Mouse (Mus musculus): Measurements from ENCODE around the gene Gck.

Gene Gck

GRCm38 (mm10) chr11:5949586-5950352 lies at the start of gene Gck:
Gene Gck (minus strand): TSS chr11:5950081.
- in situ Hi-C loops (cut with MboI, MseI), result no loop called here

GRCm38 (mm10) chr11:5998472-5998871 lies 48.6 kb upstream of the Gck start:
- in situ Hi-C loops (cut with MboI, MseI), result loop anchor here (5.0 kb wide), 1 partner anchor 194 kb away; no protein-coding TSS in a partner anchor

- in situ Hi-C loops (cut with MboI, MseI), result loop anchor here (5.0 kb wide), 1 partner anchor 196 kb away; no protein-coding TSS in a partner anchor
Measured at GRCm38 (mm10) chr11:5995989-5996388, 46.1 kb upstream of the Gck start.

GRCm38 (mm10) chr11:5994880-5995279 lies 45.0 kb upstream of the Gck start:
- in situ Hi-C loops (cut with MboI, MseI), result loop anchor here (5.0 kb wide), 2 partner anchors 32 to 197 kb away; no protein-coding TSS in a partner anchor

GRCm38 (mm10) chr11:5994212-5994611 lies 44.3 kb upstream of the Gck start:
- in situ Hi-C loops (cut with MboI, MseI), result loop anchor here (5.0 kb wide), 1 partner anchor 33 kb away; no protein-coding TSS in a partner anchor

- in situ Hi-C loops (cut with MboI, MseI), result loop anchor here (5.0 kb wide), 1 partner anchor 36 kb away; no protein-coding TSS in a partner anchor
Measured at GRCm38 (mm10) chr11:5990910-5991309, 41.0 kb upstream of the Gck start.

- in situ Hi-C loops (cut with MboI, MseI), result loop anchor here (5.0 kb wide), 1 partner anchor 37 kb away; no protein-coding TSS in a partner anchor
Measured at GRCm38 (mm10) chr11:5989954-5990593, 40.2 kb upstream of the Gck start.

GRCm38 (mm10) chr11:5988126-5988525 lies 38.2 kb upstream of the Gck start:
- in situ Hi-C loops (cut with MboI, MseI), result no loop called here

GRCm38 (mm10) chr11:5983629-5984028 lies 33.7 kb upstream of the Gck start:
- in situ Hi-C loops (cut with MboI, MseI), result no loop called here

GRCm38 (mm10) chr11:5981323-5981722 lies 31.4 kb upstream of the Gck start:
- in situ Hi-C loops (cut with MboI, MseI), result no loop called here

GRCm38 (mm10) chr11:5980561-5980960 lies 30.7 kb upstream of the Gck start:
- in situ Hi-C loops (cut with MboI, MseI), result no loop called here

GRCm38 (mm10) chr11:5980108-5980507 lies 30.2 kb upstream of the Gck start:
- in situ Hi-C loops (cut with MboI, MseI), result no loop called here

GRCm38 (mm10) chr11:5979088-5979487 lies 29.2 kb upstream of the Gck start:
- in situ Hi-C loops (cut with MboI, MseI), result loop anchor here (5.0 kb wide), 1 partner anchor 52 kb away; no protein-coding TSS in a partner anchor

GRCm38 (mm10) chr11:5976106-5976505 lies 26.2 kb upstream of the Gck start:
- in situ Hi-C loops (cut with MboI, MseI), result loop anchor here (5.0 kb wide), 1 partner anchor 49 kb away; no protein-coding TSS in a partner anchor

GRCm38 (mm10) chr11:5975068-5975467 lies 25.2 kb upstream of the Gck start:
- in situ Hi-C loops (cut with MboI, MseI), result loop anchor here (5.0 kb wide), 1 partner anchor 48 kb away; no protein-coding TSS in a partner anchor

GRCm38 (mm10) chr11:5974053-5974452 lies 24.2 kb upstream of the Gck start:
- in situ Hi-C loops (cut with MboI, MseI), result no loop called here

- in situ Hi-C loops (cut with MboI, MseI), result no loop called here
Measured at GRCm38 (mm10) chr11:5973151-5973550, 23.3 kb upstream of the Gck start.

GRCm38 (mm10) chr11:5971202-5971601 lies 21.3 kb upstream of the Gck start:
- in situ Hi-C loops (cut with MboI, MseI), result no loop called here

GRCm38 (mm10) chr11:5968223-5968622 lies 18.3 kb upstream of the Gck start:
- in situ Hi-C loops (cut with MboI, MseI), result no loop called here

GRCm38 (mm10) chr11:5966751-5967150 lies 16.9 kb upstream of the Gck start:
- in situ Hi-C loops (cut with MboI, MseI), result no loop called here

- in situ Hi-C loops (cut with MboI, MseI), result no loop called here
Measured at GRCm38 (mm10) chr11:5965865-5966264, 16.0 kb upstream of the Gck start.

- in situ Hi-C loops (cut with MboI, MseI), result no loop called here
Measured at GRCm38 (mm10) chr11:5960051-5960450, 10.2 kb upstream of the Gck start.

All from regulatory T cell (primary cell).